Mouse (Mus musculus): ENCODE results near the gene Vamp4. TPM values are rescaled to one million over a fixed set of nuclear protein-coding genes. Genes with fewer than 3 reads are reported as not detected.
A peak's percentile ranks its signal among the peaks of the same experiment; 100 is the strongest.

The Vamp4 gene
- polyA plus RNA-seq, 1 experiment from 2014 or later, result 50.7 TPM

DNA sequence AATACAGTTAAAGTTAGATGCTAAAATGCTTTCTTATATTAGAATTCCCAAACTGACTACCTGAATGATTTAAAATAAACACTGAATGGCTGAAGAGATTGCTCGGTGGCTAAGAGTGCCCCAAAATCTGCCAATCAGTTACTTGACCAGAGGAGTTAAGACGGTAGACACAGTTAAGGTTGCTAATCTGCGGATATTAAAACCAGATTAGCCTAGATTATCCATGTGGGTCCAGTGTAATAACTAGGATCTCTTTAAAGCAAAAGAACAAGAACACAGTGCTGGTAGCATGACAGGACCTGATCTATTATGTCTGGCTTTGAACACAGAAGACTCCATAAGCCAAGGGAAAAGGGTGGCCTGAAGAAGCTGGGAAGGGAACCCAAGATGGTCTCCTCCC is 16.1 kb upstream of the Vamp4 start:
- Histone ChIP-seq H3K9me3 (replicated peaks) (no peaks in the 10 kb centered on the region), H3K27me3 (ENCODE audit: low read depth, poor library complexity, severe bottlenecking) (no peaks in the 10 kb centered on the region), H3K4me3 (no peak overlapping the region), H3K36me3 (no peaks in the 10 kb centered on the region), H3K27ac (no peak overlapping the region), H3K4me1 (no peaks in the 10 kb centered on the region)
- WGBS, result 84% methylated on average over 3 of the region's 3 CpGs
- no peak for DNase-seq (ENCODE audit: low spot score)

DNA sequence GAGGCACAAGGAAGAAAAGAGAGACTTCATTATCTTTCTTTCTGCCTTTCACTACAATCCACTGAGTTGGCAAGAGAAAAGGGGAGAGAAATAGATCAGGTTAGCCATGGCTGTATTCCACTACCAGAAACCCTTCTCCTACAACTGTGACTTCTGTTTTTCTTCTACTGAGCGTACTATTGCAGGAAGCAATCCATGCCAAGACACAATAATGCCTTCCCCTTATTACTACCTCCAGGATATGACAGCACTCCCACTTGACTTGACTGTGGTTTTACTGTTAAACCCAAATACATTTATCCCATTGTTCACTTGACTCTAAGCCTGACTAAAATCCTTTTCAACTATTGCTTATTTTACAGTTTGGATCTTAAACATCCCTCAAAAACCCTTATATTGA is 7.1 kb upstream of the Vamp4 start:
- Histone ChIP-seq H3K4me1 (peaks cover 10% of the 10 kb centered on the region), H3K27ac (no peak overlapping the region), H3K36me3 (no peaks in the 10 kb centered on the region), H3K4me3 (no peak overlapping the region), H3K9me3 (replicated peaks) (no peaks in the 10 kb centered on the region), H3K27me3 (ENCODE audit: low read depth, poor library complexity, severe bottlenecking) (no peaks in the 10 kb centered on the region)
- 94% methylated on average over 1 of the region's 1 CpGs for WGBS
- DNase-seq (ENCODE audit: low spot score), result no peak

DNA sequence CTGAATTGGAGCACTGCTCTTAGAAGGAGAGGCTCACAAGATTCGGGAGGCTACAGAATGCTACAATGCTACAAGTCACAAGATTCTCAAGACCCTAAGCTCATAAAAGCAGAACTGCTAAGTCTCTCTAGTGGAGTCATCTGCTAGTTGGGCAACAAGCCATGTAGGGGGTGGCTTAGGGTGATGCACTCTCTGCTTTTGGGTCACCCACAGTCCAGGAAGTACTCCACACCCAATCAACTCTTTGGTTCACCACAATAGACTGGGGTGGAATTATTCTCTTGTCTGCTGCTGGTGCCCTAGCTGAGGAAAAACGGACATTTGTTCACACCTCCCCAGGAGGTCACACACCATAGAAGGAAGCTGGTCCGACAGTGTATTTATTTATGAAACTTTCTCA is 5.3 kb upstream of the Vamp4 start:
- H3K36me3 ChIP-seq, result no peaks in the 10 kb centered on the region
- DNase-seq (ENCODE audit: low spot score), result no peak
- no peaks in the 10 kb centered on the region for H3K27me3 ChIP-seq (ENCODE audit: low read depth, poor library complexity, severe bottlenecking)
- WGBS, result 55% methylated on average over 3 of the region's 3 CpGs
- peaks cover 18% of the 10 kb centered on the region for H3K4me1 ChIP-seq
- H3K9me3 ChIP-seq (replicated peaks), result no peaks in the 10 kb centered on the region
- no peak overlapping the region for H3K27ac ChIP-seq
- H3K4me3 ChIP-seq, result no peak overlapping the region

DNA sequence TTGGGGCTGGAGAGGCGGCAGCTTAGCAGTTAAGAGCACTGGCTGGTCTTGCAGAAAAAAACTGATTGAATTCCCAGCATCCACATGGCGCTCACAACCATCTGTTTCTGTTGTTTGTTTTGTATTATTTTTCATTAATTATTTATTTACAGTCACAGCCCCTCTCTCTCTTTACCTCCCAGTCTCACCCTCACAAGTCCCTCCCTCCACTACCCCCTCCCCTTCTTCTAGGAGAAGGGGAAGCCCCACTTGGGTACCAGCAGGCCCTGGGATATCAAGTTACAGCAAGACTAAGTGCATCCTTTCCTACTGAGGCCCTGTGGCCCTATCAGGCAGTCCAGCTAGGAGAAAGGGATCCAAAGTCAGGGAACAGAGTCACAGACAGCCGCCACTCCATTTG is 3.0 kb upstream of the Vamp4 start:
- Histone ChIP-seq H3K27me3 (ENCODE audit: low read depth, poor library complexity, severe bottlenecking) (no peaks in the 10 kb centered on the region), H3K27ac (peak overlapping the region; percentile 56; the same call in 1 of the 2 replicates), H3K4me3 (no peak overlapping the region), H3K4me1 (peaks cover 23% of the 10 kb centered on the region), H3K9me3 (replicated peaks) (no peaks in the 10 kb centered on the region), H3K36me3 (no peaks in the 10 kb centered on the region)
- no peak for DNase-seq (ENCODE audit: low spot score)
- WGBS, result 23% methylated on average over 3 of the region's 3 CpGs

- H3K4me3 ChIP-seq, result peak overlapping the region; percentile 91
- H3K4me1 ChIP-seq, result peaks cover 23% of the 10 kb centered on the region
- DNase-seq (ENCODE audit: low spot score), result no peak
- under 1% methylated on average over 46 of the region's 46 CpGs for WGBS
- peak overlapping the region; percentile 97 for H3K27ac ChIP-seq
- no peaks in the 10 kb centered on the region for H3K27me3 ChIP-seq (ENCODE audit: low read depth, poor library complexity, severe bottlenecking)
- H3K36me3 ChIP-seq, result peaks cover 20% of the 10 kb centered on the region
- no peaks in the 10 kb centered on the region for H3K9me3 ChIP-seq (replicated peaks)
Measured at GRCm38 (mm10) chr1:162570931-162571601, 751 bp downstream of the Vamp4 start.

DNA sequence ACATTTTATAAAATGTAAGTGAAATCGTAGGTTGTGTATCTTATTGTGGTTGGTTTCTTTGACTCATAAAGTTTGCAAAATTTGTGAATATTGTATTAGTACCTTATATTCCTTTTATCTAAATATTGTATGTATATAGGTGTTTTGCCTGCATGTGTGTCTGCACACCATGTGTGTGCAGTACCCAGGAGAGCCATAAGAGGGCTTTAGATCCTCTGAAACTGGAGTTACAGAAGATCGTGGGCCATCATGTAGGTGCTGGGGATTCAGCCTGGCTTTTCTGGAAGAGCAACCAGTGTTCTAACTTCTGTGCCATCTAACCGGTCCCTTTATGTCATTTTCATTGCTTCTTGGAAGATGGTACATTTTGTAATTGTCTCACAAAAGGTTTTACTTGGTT is 4.8 kb downstream of the Vamp4 start:
- H3K27me3 ChIP-seq (ENCODE audit: low read depth, poor library complexity, severe bottlenecking), result no peaks in the 10 kb centered on the region
- no peaks in the 10 kb centered on the region for H3K9me3 ChIP-seq (replicated peaks)
- H3K4me1 ChIP-seq, result peaks cover 5% of the 10 kb centered on the region; the same call in 1 of the 2 replicates
- DNase-seq (ENCODE audit: low spot score), result no peak
- no peak overlapping the region for H3K27ac ChIP-seq
- WGBS, result 95% methylated on average over 3 of the region's 3 CpGs
- H3K36me3 ChIP-seq, result peaks cover 57% of the 10 kb centered on the region
- no peak overlapping the region for H3K4me3 ChIP-seq

DNA sequence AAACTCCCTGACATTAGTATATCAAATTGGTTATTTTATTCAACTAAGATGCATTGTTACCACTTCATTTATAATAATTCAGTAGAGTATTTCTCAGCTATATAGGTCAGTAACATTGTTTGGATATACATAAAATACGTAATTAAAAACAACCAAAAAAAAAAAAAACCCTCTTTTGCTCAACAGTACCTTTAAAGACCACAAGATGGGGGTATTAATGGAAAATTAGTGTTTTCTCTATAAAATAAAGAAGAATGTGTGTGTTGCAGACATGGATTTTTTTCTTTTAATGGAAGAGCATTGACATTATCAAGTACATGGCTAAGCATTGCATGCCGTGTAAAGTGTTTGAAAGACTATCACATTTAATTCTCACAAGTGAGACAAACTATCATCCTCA is 12.6 kb downstream of the Vamp4 start:
- WGBS, result 92% methylated on average over 2 of the region's 2 CpGs
- Histone ChIP-seq H3K4me3 (no peak overlapping the region), H3K27me3 (ENCODE audit: low read depth, poor library complexity, severe bottlenecking) (no peaks in the 10 kb centered on the region), H3K27ac (no peak overlapping the region), H3K9me3 (replicated peaks) (no peaks in the 10 kb centered on the region), H3K36me3 (peaks cover 59% of the 10 kb centered on the region), H3K4me1 (no peaks in the 10 kb centered on the region)
- no peak for DNase-seq (ENCODE audit: low spot score)

DNA sequence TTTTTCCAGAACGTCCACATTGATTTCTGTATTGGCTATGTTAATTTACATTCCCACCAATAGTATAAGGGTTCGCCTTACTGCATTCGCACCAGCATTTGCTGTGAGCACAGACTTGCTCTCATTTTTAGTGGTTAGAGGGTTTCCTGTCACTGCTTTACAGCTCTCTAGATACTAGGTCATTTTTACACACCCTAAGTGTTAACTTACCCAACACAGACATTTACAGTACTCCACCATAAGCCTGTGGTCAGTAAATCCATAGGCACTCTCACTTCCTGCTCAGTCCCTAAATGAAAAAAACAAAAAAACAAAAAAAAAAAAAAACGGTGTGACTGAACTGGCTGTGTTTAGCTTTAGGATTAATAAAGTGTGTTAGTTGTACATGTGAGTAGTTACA is 16.0 kb downstream of the Vamp4 start:
- Histone ChIP-seq H3K27me3 (ENCODE audit: low read depth, poor library complexity, severe bottlenecking) (no peaks in the 10 kb centered on the region), H3K4me3 (no peak overlapping the region), H3K27ac (no peak overlapping the region), H3K9me3 (replicated peaks) (no peaks in the 10 kb centered on the region), H3K4me1 (peaks cover 9% of the 10 kb centered on the region), H3K36me3 (peaks cover 37% of the 10 kb centered on the region)
- WGBS, result 89% methylated on average over 4 of the region's 4 CpGs
- DNase-seq (ENCODE audit: low spot score), result no peak

GRCm38 (mm10) chr1:162588606-162589005 is 18.3 kb downstream of the Vamp4 start:
- Histone ChIP-seq H3K4me1 (peaks cover 9% of the 10 kb centered on the region), H3K4me3 (no peak overlapping the region), H3K27ac (peak overlapping the region; percentile 66; the same call in 1 of the 2 replicates), H3K27me3 (ENCODE audit: low read depth, poor library complexity, severe bottlenecking) (no peaks in the 10 kb centered on the region), H3K9me3 (replicated peaks) (no peaks in the 10 kb centered on the region), H3K36me3 (peaks cover 20% of the 10 kb centered on the region)
- WGBS, result 93% methylated on average over 3 of the region's 3 CpGs
- DNase-seq (ENCODE audit: low spot score), result no peak

GRCm38 (mm10) chr1:162589443-162589842 is 19.1 kb downstream of the Vamp4 start:
- Histone ChIP-seq H3K36me3 (peaks cover 11% of the 10 kb centered on the region), H3K4me1 (peaks cover 9% of the 10 kb centered on the region), H3K4me3 (no peak overlapping the region), H3K27ac (peak overlapping the region; percentile 66), H3K9me3 (replicated peaks) (no peaks in the 10 kb centered on the region), H3K27me3 (ENCODE audit: low read depth, poor library complexity, severe bottlenecking) (no peaks in the 10 kb centered on the region)
- whole genome bisulfite sequencing, result 6% methylated on average over 9 of the region's 9 CpGs
- DNase-seq (ENCODE audit: low spot score), result peak; percentile 68

DNA sequence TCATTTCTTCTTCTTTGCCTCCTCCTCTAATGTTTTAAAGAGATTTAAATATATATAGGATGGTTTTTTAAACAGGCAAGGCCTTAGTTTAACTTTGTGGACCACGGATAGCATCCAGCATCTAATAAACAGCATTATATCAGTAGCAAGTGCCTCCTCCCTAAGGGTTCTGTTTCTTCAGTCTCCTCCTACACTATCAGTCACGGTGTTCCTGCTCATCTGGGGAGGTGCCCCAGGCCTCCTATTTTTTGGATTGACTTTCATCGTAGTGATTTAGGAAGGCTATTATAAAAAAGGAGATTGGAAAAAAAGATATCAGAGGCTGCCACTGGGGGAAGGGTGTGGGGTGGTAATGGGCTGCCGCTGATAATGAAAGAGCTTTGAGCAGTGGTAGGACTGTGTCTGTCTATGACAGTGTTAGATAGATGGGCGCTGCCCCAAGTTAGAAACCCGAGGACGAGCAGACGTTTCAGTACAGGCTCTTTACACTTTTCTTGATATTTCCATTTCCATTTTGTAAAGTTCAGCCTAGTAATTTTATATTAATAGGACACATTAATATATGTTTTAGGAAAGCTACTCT is 20.2 kb downstream of the Vamp4 start:
- 75% methylated on average over 8 of the region's 8 CpGs for WGBS
- H3K36me3 ChIP-seq, result peaks cover 11% of the 10 kb centered on the region
- peaks cover 9% of the 10 kb centered on the region for H3K4me1 ChIP-seq
- no peaks in the 10 kb centered on the region for H3K9me3 ChIP-seq (replicated peaks)
- no peaks in the 10 kb centered on the region for H3K27me3 ChIP-seq (ENCODE audit: low read depth, poor library complexity, severe bottlenecking)
- H3K27ac ChIP-seq, result no peak overlapping the region
- no peak overlapping the region for H3K4me3 ChIP-seq
- DNase-seq (ENCODE audit: low spot score), result no peak

DNA sequence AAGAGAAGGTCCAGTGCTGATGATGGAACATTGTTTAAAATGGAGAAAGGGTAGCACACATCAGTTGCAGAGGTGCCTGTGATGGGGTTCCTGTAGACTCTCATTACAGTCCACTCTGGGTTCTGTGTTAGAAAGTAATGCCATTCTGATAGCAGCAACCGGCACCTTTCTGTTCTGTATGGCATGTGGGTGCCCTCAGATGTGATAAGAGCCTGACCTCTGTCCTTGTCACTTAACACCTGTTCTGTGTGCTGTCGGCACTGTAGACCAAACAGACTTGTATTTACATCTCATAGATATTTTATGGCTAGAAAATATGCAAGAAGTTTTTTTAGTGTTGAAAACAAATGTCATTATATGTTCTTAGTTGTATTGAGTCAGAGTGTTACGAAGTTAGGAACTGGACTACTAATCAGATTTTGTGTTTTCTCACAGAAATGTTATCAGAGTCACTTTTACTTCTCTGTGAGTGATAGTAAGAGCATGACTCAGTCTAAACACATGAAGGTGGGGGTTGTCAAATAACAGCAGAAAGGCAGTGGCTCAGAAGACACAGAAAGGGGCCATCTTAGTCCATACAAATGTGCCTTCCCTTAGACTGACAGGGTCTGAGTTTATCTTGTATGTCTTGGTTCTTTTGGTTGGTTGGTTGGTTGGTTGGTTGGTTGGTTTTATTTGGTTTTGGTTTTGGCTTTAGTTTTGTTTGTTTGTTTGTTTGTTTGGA is 27.2 kb downstream of the Vamp4 start:
- H3K4me3 ChIP-seq, result no peak overlapping the region
- WGBS, result 77% methylated on average over 3 of the region's 3 CpGs
- no peaks in the 10 kb centered on the region for H3K4me1 ChIP-seq
- DNase-seq (ENCODE audit: low spot score), result no peak
- no peaks in the 10 kb centered on the region for H3K9me3 ChIP-seq (replicated peaks)
- H3K27ac ChIP-seq, result no peak overlapping the region
- H3K27me3 ChIP-seq (ENCODE audit: low read depth, poor library complexity, severe bottlenecking), result no peaks in the 10 kb centered on the region
- peaks cover 38% of the 10 kb centered on the region for H3K36me3 ChIP-seq

DNA sequence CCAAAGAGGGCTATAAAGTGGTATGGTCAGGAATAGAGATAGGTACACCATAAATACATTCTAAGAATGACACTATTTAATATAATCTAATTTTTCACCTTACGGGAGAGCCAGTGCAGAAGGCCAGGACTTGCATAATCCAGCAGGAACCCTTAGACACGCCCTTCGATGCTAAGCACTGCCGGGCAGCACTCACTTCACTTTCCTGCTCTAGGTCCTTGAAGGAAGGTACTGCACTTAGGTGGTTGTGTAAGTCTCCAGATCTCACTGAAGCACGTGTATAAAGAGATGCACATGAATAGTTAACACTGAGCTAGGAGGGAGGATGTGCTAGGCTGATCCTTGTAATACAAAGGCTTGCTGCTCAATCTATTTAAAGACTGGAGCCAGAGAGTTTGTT is 29.3 kb downstream of the Vamp4 start:
- no peak overlapping the region for H3K27ac ChIP-seq
- 92% methylated on average over 5 of the region's 5 CpGs for WGBS
- DNase-seq (ENCODE audit: low spot score), result no peak
- H3K4me1 ChIP-seq, result no peaks in the 10 kb centered on the region
- peaks cover 46% of the 10 kb centered on the region for H3K36me3 ChIP-seq
- H3K27me3 ChIP-seq (ENCODE audit: low read depth, poor library complexity, severe bottlenecking), result no peaks in the 10 kb centered on the region
- H3K4me3 ChIP-seq, result no peak overlapping the region
- no peaks in the 10 kb centered on the region for H3K9me3 ChIP-seq (replicated peaks)
